In the genomic region with DNA sequence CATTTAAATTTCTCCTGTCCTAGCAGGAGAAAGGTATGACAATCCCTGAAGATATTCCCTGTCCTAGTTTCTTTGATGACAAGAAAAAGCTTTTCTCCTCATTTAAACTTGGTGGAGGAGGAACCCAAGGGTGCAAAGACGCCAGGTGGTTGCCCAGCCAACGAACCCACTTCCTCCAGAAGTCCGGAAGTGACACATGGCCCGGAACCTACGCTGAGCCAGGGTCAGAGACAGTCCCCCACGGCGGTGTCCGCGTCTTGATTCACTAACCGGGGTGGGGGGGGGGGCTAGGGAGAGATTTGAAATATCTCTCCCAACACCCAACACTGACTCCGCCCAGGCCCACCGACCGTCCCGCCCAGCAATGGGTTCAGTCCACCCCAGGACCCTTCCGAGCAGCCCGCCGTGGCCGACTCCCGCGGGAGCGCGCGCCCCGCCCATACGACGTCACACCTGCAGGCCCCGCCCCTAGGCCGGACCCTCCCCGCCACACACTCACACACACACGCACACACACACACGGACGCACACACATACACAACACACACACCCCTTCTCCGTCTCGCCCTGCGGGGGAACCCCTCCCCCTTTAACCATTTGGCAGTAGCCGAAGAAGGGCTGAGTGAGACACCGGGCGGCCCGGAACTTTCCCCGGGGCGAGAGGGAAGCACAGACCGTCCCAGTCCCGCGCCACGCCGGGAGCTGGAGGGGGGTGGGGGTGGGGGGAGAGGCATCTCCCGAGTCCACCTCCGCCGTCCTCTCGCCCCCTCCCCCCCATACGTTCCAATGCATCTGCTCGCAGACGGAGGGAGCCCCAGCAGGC, we compare ENCODE assay signal across 8 mouse cellular contexts. TPM values are rescaled to one million over a fixed set of nuclear protein-coding genes. Genes with fewer than 3 reads are reported as not detected.
A peak's percentile ranks its signal among the peaks of the same experiment; 100 is the strongest.
DNase-seq lines count a peak whose midpoint lies in the region; ATAC-seq lines count a peak whose summit lies in the region.

No protein-coding gene starts in this region.

- under 1% methylated on average over 39 of the region's 53 CpGs for whole genome bisulfite sequencing in hindbrain, embryonic 16.5 days

- peak overlapping the region; percentile 95 for H3K27ac ChIP-seq in hindbrain, embryonic 16.5 days (ENCODE audit: low read depth, low read length)

- no peaks in the 10 kb centered on the region for H3K27me3 ChIP-seq in hindbrain, embryonic 16.5 days (replicated peaks; ENCODE audit: control insufficient read depth, insufficient read depth, low read length)

- DNase-seq in ZHBTc4 (ENCODE audit: low read depth, low spot score): peak; percentile 89
- peak; percentile 84 to 91 for DNase-seq in cerebellum, postnatal 4 days (ENCODE audit: low spot score in 2 of 2)
- peak; percentile 89 for DNase-seq in gastrocnemius, adult 18-20 months (ENCODE audit: low spot score)
- DNase-seq in left cerebral cortex, adult 18-20 months (ENCODE audit: low spot score in 2 of 2): peak; percentile 84
- DNase-seq in lung, postnatal 4 days: peak; percentile 94
- DNase-seq in retina, postnatal 1 day: peak; percentile 93
- peak; percentile 83 to 94 for DNase-seq in urinary bladder, adult 18-20 months (ENCODE audit: low spot score in 2 of 2)

- no peaks in the 10 kb centered on the region for H3K9me3 ChIP-seq in hindbrain, embryonic 16.5 days (ENCODE audit: control insufficient read depth, low read length)

- peak overlapping the region; percentile 94 for H3K9ac ChIP-seq in hindbrain, embryonic 16.5 days (ENCODE audit: low read depth, low read length)

- peaks cover 4% of the 10 kb centered on the region; the same call in 1 of the 2 replicates for H3K36me3 ChIP-seq in hindbrain, embryonic 16.5 days (ENCODE audit: control insufficient read depth, insufficient read depth, low read length)

- ATAC-seq in hindbrain, embryonic 16.5 days: peak; percentile 69

- H3K4me2 ChIP-seq in hindbrain, embryonic 16.5 days (ENCODE audit: low read length): peak overlapping the region; percentile 68

- H3K4me3 ChIP-seq in hindbrain, embryonic 16.5 days (ENCODE audit: low read length): peak overlapping the region; percentile 96

- H3K4me1 ChIP-seq in hindbrain, embryonic 16.5 days (ENCODE audit: control insufficient read depth, insufficient read depth, low read depth, low read length): peaks cover 3% of the 10 kb centered on the region

RNA-seq across cellular contexts. Expression of gene Ing2, which starts 1.8 kb away (rescaled TPM):
- 10 to 100 TPM; 17.9 to 18.6 TPM for total RNA-seq in gastrocnemius, adult 18-20 months (2021)
- 4.6 and 6.5 TPM in 2 replicates for polyA plus RNA-seq in hindbrain, embryonic 16.5 days (2015; fragmentation: Nextera tagmentation; extraction: Ambion mirVana)
- 10 to 100 TPM; 53.2 to 53.6 TPM for total RNA-seq in left cerebral cortex, adult 18-20 months (2021)

RNA-seq across cellular contexts. Expression of gene Cdkn2aip, which starts 40.2 kb away (rescaled TPM):
- total RNA-seq in gastrocnemius, adult 18-20 months (2021): 1 to 10 TPM; 5.0 to 5.7 TPM
- polyA plus RNA-seq in hindbrain, embryonic 16.5 days (2015; fragmentation: Nextera tagmentation; extraction: Ambion mirVana): 24.7 and 28.5 TPM in 2 replicates
- total RNA-seq in left cerebral cortex, adult 18-20 months (2021): 10 to 100 TPM; 18.5 to 20.8 TPM

Comparison
In these comparisons a context has a peak if more than half of its experiments do, and no peak if none do; other contexts are left out.
1. Peak in every context shown above with its lines: DNase-seq, ATAC-seq, H3K4me3 ChIP-seq and H3K27ac ChIP-seq.